Mouse (Mus musculus) heart, postnatal 0 days (tissue): ENCODE data around the gene Park7.

ENCODE experiments used
- CTCF ChIP-seq: IDR thresholded peaks from 2 replicates; pipeline ENCODE4 v1.5.1; 2016; ENCODE audit warnings: antibody characterized with exemption, control low read depth, low read depth
- EP300 ChIP-seq: IDR thresholded peaks from 2 replicates; pipeline ENCODE4 v1.6.1; 2016; ENCODE audit warnings: antibody characterized with exemption, low read depth

DNA sequence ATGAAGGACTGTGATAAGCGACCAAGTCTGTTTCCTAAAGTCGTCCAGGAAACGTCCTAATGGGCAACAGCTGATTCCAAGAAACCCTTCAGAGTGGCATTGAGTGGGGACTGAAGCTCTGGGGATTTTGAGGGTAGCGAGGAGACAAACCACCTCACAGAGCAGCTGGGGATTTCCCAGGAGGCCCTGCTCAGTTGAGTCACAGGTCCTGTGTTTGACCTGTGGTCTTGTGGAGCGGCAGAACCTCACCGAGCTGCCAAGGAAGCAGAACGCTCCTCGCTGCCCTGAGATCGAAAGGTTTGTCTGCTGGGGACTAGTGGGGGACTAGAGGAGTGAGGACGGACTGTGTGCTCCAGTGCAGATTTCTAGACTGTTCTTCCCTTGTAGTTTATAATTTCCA is 13.6 kb upstream of the Park7 start:
- no peak for TF ChIP-seq EP300
- TF ChIP-seq CTCF: no peak
